Mouse (Mus musculus) ES-E14 (cell line): ENCODE measurements around the gene Celf5. TPM values are rescaled to one million over a fixed set of nuclear protein-coding genes. Genes with fewer than 3 reads are reported as not detected.

Source experiments
- DNase-seq: peaks from one replicate; pipeline ENCODE4 v3.0.0-alpha.2; 2013; ENCODE audit warnings: low read depth, low spot score
- H3K27ac ChIP-seq: 2 replicates; pipeline ENCODE4 v1.5.1; 2012; ENCODE audit warnings: low read depth, mild to moderate bottlenecking, low read length, moderate library complexity, mixed read lengths; ENCODE audit not compliant: poor library complexity, insufficient read depth, severe bottlenecking
- H3K36me3 ChIP-seq: 2 replicates; pipeline ENCODE4 v1.6.1; 2012; ENCODE audit warnings: mild to moderate bottlenecking, low read length, moderate library complexity, mixed read lengths; ENCODE audit not compliant: control insufficient read depth, poor library complexity, insufficient read depth, severe bottlenecking
- H3K4me1 ChIP-seq, 2 experiments: fragments of 150-350 bp in 1 of 2; sonication (generic) in 1 of 2; 2 replicates each; pipeline ENCODE4 v1.6.1; 2012; ENCODE audit warnings: low read length in 2 of 2, mild to moderate bottlenecking in 1 of 2, mixed read lengths in 1 of 2; ENCODE audit not compliant: control insufficient read depth in 2 of 2, insufficient read depth in 2 of 2, poor library complexity in 1 of 2
- H3K4me3 ChIP-seq, 2 experiments: fragments of 150-350 bp in 1 of 2; sonication (generic) in 1 of 2; 2 replicates each; pipeline ENCODE4 v1.5.1; 2012; ENCODE audit warnings: low read length in 2 of 2, low read depth in 1 of 2, mild to moderate bottlenecking in 1 of 2, mixed read lengths in 1 of 2; ENCODE audit not compliant: insufficient read depth in 1 of 2, poor library complexity in 1 of 2, severe bottlenecking in 1 of 2
- H3K9ac ChIP-seq: 2 replicates; pipeline ENCODE4 v1.6.1; 2012; ENCODE audit warnings: low read depth, mild to moderate bottlenecking, low read length, mixed read lengths; ENCODE audit not compliant: poor library complexity, insufficient read depth, severe bottlenecking
- H3K9me3 ChIP-seq: fragments of 150-350 bp; sonication (generic); 2 replicates; pipeline ENCODE4 v1.6.1; 2012; ENCODE audit warnings: low read depth, mild to moderate bottlenecking, low read length; ENCODE audit not compliant: control insufficient read depth, insufficient read depth
- CHD2 ChIP-seq: IDR thresholded peaks from 2 replicates; pipeline ENCODE4 v1.6.1; 2014; ENCODE audit warnings: mild to moderate bottlenecking, low read depth, low read length, inconsistent platforms
- HCFC1 ChIP-seq: IDR thresholded peaks from 2 replicates; pipeline ENCODE4 v1.6.1; 2012; ENCODE audit warnings: low read length, inconsistent platforms, borderline replicate concordance; ENCODE audit not compliant: insufficient read depth
- MAFK ChIP-seq: IDR thresholded peaks from 2 replicates; pipeline ENCODE4 v1.6.1; 2014; ENCODE audit warnings: mild to moderate bottlenecking, low read depth, low read length, inconsistent platforms; ENCODE audit not compliant: insufficient read depth
- ZC3H11A ChIP-seq: IDR thresholded peaks from 2 replicates; pipeline ENCODE4 v1.6.1; 2012; ENCODE audit warnings: low read depth, mild to moderate bottlenecking, inconsistent platforms, low read length, borderline replicate concordance
- ZNF384 ChIP-seq: IDR thresholded peaks from 2 replicates; pipeline ENCODE4 v1.6.1; 2012; ENCODE audit warnings: low read depth, low read length, inconsistent platforms
- in situ Hi-C, 2 experiments: fragments of 600-800 bp; cut with MboI; formaldehyde crosslinking; loops; one replicate each; pipeline ENCODE4 v1.15.1; 2025; ENCODE audit warnings: low sequenced_read_pairs in 2 of 2, inconsistent platforms in 1 of 2; ENCODE audit not compliant: unreplicated experiment in 2 of 2
- total RNA-seq: library from RNA; depleted of rRNA; stranded (reverse); fragments of 300-350 nt; gene quantifications from 2 replicates; pipeline ENCODE4 v1.2.3, GENCODE M21; 2012; rRNA removed

Gene Celf5
- total RNA-seq, 1 experiment, result 5.0 TPM

DNA sequence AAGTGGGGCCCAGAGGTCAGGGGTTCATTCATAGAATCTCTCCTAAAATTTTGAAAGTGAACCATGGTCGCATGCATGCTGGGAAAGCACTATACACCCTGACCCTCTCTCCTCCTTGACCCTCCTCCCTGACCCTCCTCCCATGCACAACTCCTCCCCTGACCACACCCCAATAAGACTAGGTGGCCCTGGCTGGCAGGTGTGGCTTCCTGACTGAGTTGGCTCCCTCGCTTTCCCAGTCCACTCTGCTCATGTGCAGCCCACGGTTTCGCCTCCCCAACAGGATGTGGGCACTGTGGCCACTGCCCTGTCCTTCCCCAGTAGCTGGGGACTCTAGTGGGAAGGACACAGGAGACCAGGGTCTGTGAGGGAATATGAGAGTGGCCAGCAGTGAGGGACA, 72.2 kb downstream of the Celf5 start:
- no peaks in the 10 kb centered on the region for H3K9me3 ChIP-seq
- in situ Hi-C loops, result no loop called here
- H3K9ac ChIP-seq, result no peak overlapping the region; the same call in 1 of the 2 replicates
- no peak for DNase-seq
- H3K36me3 ChIP-seq, result peaks cover 5% of the 10 kb centered on the region; the same call in 1 of the 2 replicates
- TF ChIP-seq CHD2, result no peak
- TF ChIP-seq HCFC1, result no peak
- TF ChIP-seq ZNF384, result no peak
- no peak for TF ChIP-seq MAFK
- TF ChIP-seq ZC3H11A, result no peak
- H3K4me1 ChIP-seq, result peaks cover 4 to 71% of the 10 kb centered on the region in 2 experiments
- H3K27ac ChIP-seq, result no peak overlapping the region
- H3K4me3 ChIP-seq, result peak overlapping the region; percentile 37 to 50; a peak in 2 of 4 replicates

DNA sequence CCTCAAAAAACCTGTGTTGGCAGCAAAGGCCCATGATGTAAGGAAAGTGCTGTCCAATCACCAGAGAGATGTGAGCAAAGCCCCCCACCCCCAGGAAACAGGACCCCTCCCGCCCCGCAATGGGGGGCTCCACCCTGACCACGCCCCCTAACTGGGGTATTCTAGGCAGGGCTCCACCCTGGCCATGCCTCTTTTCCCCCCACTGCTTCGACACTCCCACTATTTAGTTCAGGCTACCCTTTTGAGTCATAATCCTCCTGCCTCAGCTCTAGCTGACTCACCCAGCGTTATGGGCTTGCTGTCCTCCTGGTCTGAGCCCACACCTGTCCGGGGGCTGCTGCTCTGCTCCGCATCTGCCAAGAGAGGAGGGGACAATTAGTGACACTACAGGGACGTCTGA, 73.2 kb downstream of the Celf5 start:
- no peak for DNase-seq
- peaks cover 11% of the 10 kb centered on the region; the same call in 1 of the 2 replicates for H3K36me3 ChIP-seq
- peak overlapping the region; percentile 38; the same call in 1 of the 2 replicates for H3K27ac ChIP-seq
- H3K4me3 ChIP-seq, result peak overlapping the region; percentile 37 to 50; a peak in 3 of 4 replicates
- H3K9me3 ChIP-seq, result no peaks in the 10 kb centered on the region
- in situ Hi-C loops, result no loop called here
- peak overlapping the region; percentile 19; the same call in 1 of the 2 replicates for H3K9ac ChIP-seq
- H3K4me1 ChIP-seq, result peaks cover 2 to 72% of the 10 kb centered on the region in 2 experiments
- TF ChIP-seq ZNF384, result no peak
- TF ChIP-seq HCFC1, result no peak
- TF ChIP-seq ZC3H11A, result no peak
- TF ChIP-seq MAFK, result no peak
- no peak for TF ChIP-seq CHD2

Other genes starting within 250 kb of the Celf5 start
- 0.67 and 4.7 TPM in 2 replicates for gene Zfr2, start 249.6 kb downstream of the Celf5 start, total RNA-seq
- 0.85 and 5.0 TPM in 2 replicates for gene Matk, start 229.8 kb downstream of the Celf5 start, total RNA-seq
- gene Mrpl54, start 215.8 kb downstream of the Celf5 start, total RNA-seq, result 114 and 138 TPM in 2 replicates
- 72.3 and 90.2 TPM in 2 replicates for gene Apba3, start 215.7 kb downstream of the Celf5 start, total RNA-seq
- gene Tjp3, start 191.1 kb downstream of the Celf5 start, total RNA-seq, result 5.2 and 15.2 TPM in 2 replicates
- 27.3 and 34.6 TPM in 2 replicates for gene Pip5k1c, start 189.7 kb downstream of the Celf5 start, total RNA-seq
- 53.1 and 54.9 TPM in 2 replicates for gene Cactin, start 161.6 kb downstream of the Celf5 start, total RNA-seq
- gene Tbxa2r, start 154.0 kb downstream of the Celf5 start, total RNA-seq, result 2.3 and 4.5 TPM in 2 replicates
- 0.09 and 0.16 TPM in 2 replicates for gene Gipc3, start 139.4 kb downstream of the Celf5 start, total RNA-seq
- gene Hmg20b, start 132.2 kb downstream of the Celf5 start, total RNA-seq, result 43.5 and 55.9 TPM in 2 replicates
- 28.7 and 46.1 TPM in 2 replicates for gene Mfsd12, start 125.2 kb downstream of the Celf5 start, total RNA-seq
- gene 4930404N11Rik, start 116.9 kb downstream of the Celf5 start, total RNA-seq, result 9.4 and 19.1 TPM in 2 replicates
- gene Fzr1, start 104.2 kb downstream of the Celf5 start, total RNA-seq, result 63.0 and 94.5 TPM in 2 replicates
- gene Dohh, start 98.3 kb downstream of the Celf5 start, total RNA-seq, result 168 and 183 TPM in 2 replicates
- gene Gm48551, start 98.2 kb downstream of the Celf5 start, total RNA-seq, result 1.1 and 1.8 TPM in 2 replicates
- 2.5 and 2.7 TPM in 2 replicates for gene Gm48552, start 93.7 kb downstream of the Celf5 start, total RNA-seq
- gene Smim24, start 89.7 kb downstream of the Celf5 start, total RNA-seq, result 1.7 TPM in 2 replicates
- gene Nfic, start 27.1 kb downstream of the Celf5 start, total RNA-seq, result 4.9 and 6.3 TPM in 2 replicates
- gene Ncln, start 13.7 kb upstream of the Celf5 start, total RNA-seq, result 254 and 393 TPM in 2 replicates
- 0.94 and 1.9 TPM in 2 replicates for gene S1pr4, start 17.4 kb upstream of the Celf5 start, total RNA-seq
- gene Gna15, start 41.5 kb upstream of the Celf5 start, total RNA-seq, result 11.8 and 16.6 TPM in 2 replicates
- gene Gna11, start 62.5 kb upstream of the Celf5 start, total RNA-seq, result 52.1 and 53.4 TPM in 2 replicates
- gene Aes, start 76.8 kb upstream of the Celf5 start, total RNA-seq, result 102 and 145 TPM in 2 replicates
- gene Tle2, start 91.9 kb upstream of the Celf5 start, total RNA-seq, result 2.4 and 2.6 TPM in 2 replicates
- gene Tle6, start 118.4 kb upstream of the Celf5 start, total RNA-seq, result 17.7 and 22.0 TPM in 2 replicates
- 2.3 and 2.5 TPM in 2 replicates for gene BC025920, start 123.6 kb upstream of the Celf5 start, total RNA-seq
- 14.5 and 16.7 TPM in 2 replicates for gene Sirt6, start 145.1 kb upstream of the Celf5 start, total RNA-seq
- 14.4 and 18.6 TPM in 2 replicates for gene Ankrd24, start 145.8 kb upstream of the Celf5 start, total RNA-seq
- 5.3 and 5.5 TPM in 2 replicates for gene Gm10778, start 166.3 kb upstream of the Celf5 start, total RNA-seq
- gene Zfp433, start 222.1 kb upstream of the Celf5 start, total RNA-seq, result 6.1 and 7.3 TPM in 2 replicates